ENCODE assay signal across 8 mouse cellular contexts in genomic region chr5:144207478-144207877, GRCm38 (mm10). TPM values are rescaled to one million over a fixed set of nuclear protein-coding genes. Genes with fewer than 3 reads are reported as not detected.
A peak's percentile ranks its signal among the peaks of the same experiment; 100 is the strongest.
DNase-seq lines count a peak whose midpoint lies in the region; ATAC-seq and TF ChIP-seq lines count a peak whose summit lies in the region.

No protein-coding gene starts in this region.

- no peak overlapping the region for H3K4me2 ChIP-seq in hindbrain, embryonic 14.5 days (replicated peaks)
- no peak overlapping the region for H3K4me2 ChIP-seq in liver, postnatal 0 days (ENCODE audit: low read depth, low read length)

- DNase-seq in frontal cortex, postnatal 14 days (ENCODE audit: low spot score in 2 of 2), result no peak
- no peak for DNase-seq in spleen, adult 2 months (ENCODE audit: low read depth in 1 of 2, low spot score in 2 of 2)
- DNase-seq in spleen, adult 12 weeks (ENCODE audit: low spot score), result no peak
- DNase-seq in cerebellum, postnatal 14 days, result peak; percentile 70 to 79
- peak; percentile 64 for DNase-seq in hindbrain, embryonic 14.5 days (ENCODE audit: low spot score)
- DNase-seq in liver, postnatal 0 days, result peak; percentile 51
- peak; percentile 76 for DNase-seq in testis, postnatal 10 days (ENCODE audit: low spot score)

- ATAC-seq in frontal cortex, adult (ENCODE audit: low TSS enrichment), result peak; percentile 50; the same call in 1 of the 2 replicates
- peak; percentile 12; the same call in 1 of the 2 replicates for ATAC-seq in hindbrain, embryonic 14.5 days (ENCODE audit: low FRiP score)
- ATAC-seq in liver, postnatal 0 days, result no peak

- peaks cover 48% of the 10 kb centered on the region for H3K36me3 ChIP-seq in spleen, adult 2 months (ENCODE audit: control insufficient read depth, insufficient read depth, low read length)
- peaks cover 81% of the 10 kb centered on the region for H3K36me3 ChIP-seq in hindbrain, embryonic 14.5 days (replicated peaks; ENCODE audit: control insufficient read depth, insufficient read depth)
- peaks cover 14% of the 10 kb centered on the region; the same call in 1 of the 2 replicates for H3K36me3 ChIP-seq in liver, postnatal 0 days (replicated peaks; ENCODE audit: insufficient read depth, low read length)

- peak; percentile 76; the same call in 1 of the 2 replicates for TF ChIP-seq CTCF in spleen, adult 2 months (IDR thresholded peaks at IDR 0.05; ENCODE audit: extremely low read depth, insufficient read depth, insufficient read length, insufficient replicate concordance)
- peak; percentile 84 for TF ChIP-seq CTCF in liver, postnatal 0 days (IDR thresholded peaks at IDR 0.05; ENCODE audit: low read depth)

- H3K4me3 ChIP-seq in spleen, adult 2 months (ENCODE audit: extremely low read depth, insufficient read depth, insufficient read length), result no peak overlapping the region
- no peak overlapping the region for H3K4me3 ChIP-seq in hindbrain, embryonic 14.5 days (replicated peaks; ENCODE audit: low read length)
- H3K4me3 ChIP-seq in liver, postnatal 0 days (ENCODE audit: low read depth, low read length), result no peak overlapping the region

- TF ChIP-seq EP300 in liver, postnatal 0 days (IDR thresholded peaks at IDR 0.05; ENCODE audit: low read depth), result no peak

- H3K9me3 ChIP-seq in hindbrain, embryonic 14.5 days (ENCODE audit: control insufficient read depth, low read length), result peaks cover 4% of the 10 kb centered on the region; the same call in 1 of the 2 replicates
- 0 out of 2 replicates have a peak, but pooled peaks cover under 1% of the 10 kb centered on the region for H3K9me3 ChIP-seq in liver, postnatal 0 days (ENCODE audit: low read length)

- no peaks in the 10 kb centered on the region for H3K27me3 ChIP-seq in spleen, adult 2 months (ENCODE audit: control insufficient read depth, insufficient read depth, low read length)
- no peaks in the 10 kb centered on the region for H3K27me3 ChIP-seq in hindbrain, embryonic 14.5 days (ENCODE audit: control insufficient read depth, insufficient read depth, low read length)
- H3K27me3 ChIP-seq in liver, postnatal 0 days (ENCODE audit: insufficient read depth, low read length), result no peaks in the 10 kb centered on the region

- 62% methylated on average over 11 of the region's 11 CpGs for WGBS in spleen, adult 2 months
- WGBS in hindbrain, embryonic 14.5 days, result 57% methylated on average over 11 of the region's 11 CpGs
- WGBS in liver, postnatal 0 days (ENCODE audit: insufficient replicate concordance), result 48% methylated on average over 11 of the region's 11 CpGs

- no peak overlapping the region for H3K9ac ChIP-seq in hindbrain, embryonic 14.5 days
- H3K9ac ChIP-seq in liver, postnatal 0 days (replicated peaks), result no peak overlapping the region

- TF ChIP-seq POLR2A in spleen, adult 2 months (IDR thresholded peaks at IDR 0.05; ENCODE audit: low read depth, low read length), result no peak

- H3K27ac ChIP-seq in spleen, adult 2 months (ENCODE audit: insufficient read depth, low read length), result no peak overlapping the region
- no peak overlapping the region for H3K27ac ChIP-seq in hindbrain, embryonic 14.5 days
- no peak overlapping the region for H3K27ac ChIP-seq in liver, postnatal 0 days (ENCODE audit: low read depth)

- no peaks in the 10 kb centered on the region for H3K4me1 ChIP-seq in spleen, adult 2 months (ENCODE audit: control insufficient read depth, insufficient read depth, insufficient read length)
- H3K4me1 ChIP-seq in hindbrain, embryonic 14.5 days (replicated peaks; ENCODE audit: control insufficient read depth, insufficient read depth, low read length), result no peaks in the 10 kb centered on the region
- H3K4me1 ChIP-seq in liver, postnatal 0 days (ENCODE audit: insufficient read depth), result no peaks in the 10 kb centered on the region

RNA-seq across cellular contexts. Expression of gene Tecpr1, which starts 15.9 kb away (rescaled TPM):
- polyA plus RNA-seq in spleen, adult 2 months (2012; rRNA removed), result 71.1 and 73.9 TPM in 2 replicates
- polyA plus RNA-seq in hindbrain, embryonic 14.5 days (2014; fragmentation: Nextera tagmentation; extraction: Ambion mirVana), result 32.3 and 34.7 TPM in 2 replicates
- 2.1 and 2.5 TPM in 2 replicates for polyA plus RNA-seq in liver, postnatal 0 days (2015; fragmentation: Nextera tagmentation; extraction: Ambion mirVana)

RNA-seq across cellular contexts. Expression of gene Bhlha15, which starts 17.4 kb away (rescaled TPM):
- 6.1 and 7.6 TPM in 2 replicates for polyA plus RNA-seq in spleen, adult 2 months (2012; rRNA removed)
- 0.11 and 0.12 TPM in 2 replicates for polyA plus RNA-seq in hindbrain, embryonic 14.5 days (2014; fragmentation: Nextera tagmentation; extraction: Ambion mirVana)
- 0.16 and 0.19 TPM in 2 replicates for polyA plus RNA-seq in liver, postnatal 0 days (2015; fragmentation: Nextera tagmentation; extraction: Ambion mirVana)

RNA-seq across cellular contexts. Expression of gene Bri3, which starts 36.8 kb away (rescaled TPM):
- polyA plus RNA-seq in spleen, adult 2 months (2012; rRNA removed), result 50.2 and 60.3 TPM in 2 replicates
- 103 and 123 TPM in 2 replicates for polyA plus RNA-seq in hindbrain, embryonic 14.5 days (2014; fragmentation: Nextera tagmentation; extraction: Ambion mirVana)
- polyA plus RNA-seq in liver, postnatal 0 days (2015; fragmentation: Nextera tagmentation; extraction: Ambion mirVana), result 51.1 and 53.0 TPM in 2 replicates

Comparison
In these comparisons a context has a peak if more than half of its experiments do, and no peak if none do; other contexts are left out.
1. DNase-seq: peak in cerebellum, postnatal 14 days (2 of 2), hindbrain, embryonic 14.5 days (single experiment), liver, postnatal 0 days (single experiment) and testis, postnatal 10 days (single experiment); none in frontal cortex, postnatal 14 days (0 of 2), spleen, adult 2 months (0 of 2) and spleen, adult 12 weeks (single experiment).